Mouse (Mus musculus) spleen, adult 2 months (tissue): ENCODE results near the gene Zdhhc1.

Experiments used
- CTCF ChIP-seq: fragments of 200-500 bp; IDR thresholded peaks from 2 replicates; pipeline ENCODE4 v1.5.1; 2011; ENCODE audit warnings: mild to moderate bottlenecking, inconsistent platforms; ENCODE audit not compliant: insufficient read depth, insufficient read length, insufficient replicate concordance; ENCODE audit errors: extremely low read depth
- POLR2A ChIP-seq: fragments of 200-500 bp; IDR thresholded peaks from 2 replicates; pipeline ENCODE4 v1.6.1; 2011; ENCODE audit warnings: low read depth, low read length, inconsistent platforms

DNA sequence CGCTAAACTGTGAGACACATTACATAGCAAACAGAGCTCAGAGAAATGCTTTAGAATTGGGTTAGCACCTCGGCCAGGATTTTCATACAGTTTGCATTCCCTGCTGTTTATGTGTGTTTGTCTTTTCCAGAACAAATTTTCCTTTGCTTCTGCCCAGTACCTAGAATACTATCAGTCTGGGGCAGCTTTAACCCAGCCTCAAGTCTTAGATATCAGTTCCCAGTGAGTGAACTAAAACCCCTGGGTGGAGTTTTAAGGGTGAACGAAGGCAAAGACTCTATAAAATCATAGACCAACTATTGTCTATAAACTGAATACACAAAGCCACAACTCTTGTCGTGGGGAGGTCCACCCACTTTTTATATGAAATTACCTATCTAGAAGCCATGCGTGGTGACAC lies 48.1 kb downstream of the Zdhhc1 start:
- TF ChIP-seq CTCF = no peak
- TF ChIP-seq POLR2A = no peak
